Mouse (Mus musculus) megakaryocyte, adult 5-6 weeks (primary cell): ENCODE results near the gene Krt18. TPM values are rescaled to one million over a fixed set of nuclear protein-coding genes. Genes with fewer than 3 reads are reported as not detected.
A peak's percentile ranks its signal among the peaks of the same experiment; 100 is the strongest.
"Not testable (repeated sequence)": the region's sequence is repeated elsewhere in the genome, so short reads cannot be mapped to it uniquely, and the experiment has no call there.

Experiments
- ATAC-seq: 2 replicates; pipeline ENCODE4 v1.8.0; 2016; ENCODE audit warnings: mild to moderate bottlenecking, inconsistent platforms; ENCODE audit not compliant: poor library complexity, severe bottlenecking
- total RNA-seq, 2 experiments: library from RNA; stranded (forward) in 1 of 2; stranded (reverse) in 1 of 2; fragments of 153-499, 151-499 nt in 1 of 2; fragments of 221-1000, 200-1000 nt in 1 of 2; gene quantifications; 2 replicates each; pipeline versions ENCODE4 v1.2.3 to v1.2.4; 2015 to 2017

The Krt18 gene
- total RNA-seq, 2 experiments from 2014 or later = 0.22 to 1.7 TPM

DNA sequence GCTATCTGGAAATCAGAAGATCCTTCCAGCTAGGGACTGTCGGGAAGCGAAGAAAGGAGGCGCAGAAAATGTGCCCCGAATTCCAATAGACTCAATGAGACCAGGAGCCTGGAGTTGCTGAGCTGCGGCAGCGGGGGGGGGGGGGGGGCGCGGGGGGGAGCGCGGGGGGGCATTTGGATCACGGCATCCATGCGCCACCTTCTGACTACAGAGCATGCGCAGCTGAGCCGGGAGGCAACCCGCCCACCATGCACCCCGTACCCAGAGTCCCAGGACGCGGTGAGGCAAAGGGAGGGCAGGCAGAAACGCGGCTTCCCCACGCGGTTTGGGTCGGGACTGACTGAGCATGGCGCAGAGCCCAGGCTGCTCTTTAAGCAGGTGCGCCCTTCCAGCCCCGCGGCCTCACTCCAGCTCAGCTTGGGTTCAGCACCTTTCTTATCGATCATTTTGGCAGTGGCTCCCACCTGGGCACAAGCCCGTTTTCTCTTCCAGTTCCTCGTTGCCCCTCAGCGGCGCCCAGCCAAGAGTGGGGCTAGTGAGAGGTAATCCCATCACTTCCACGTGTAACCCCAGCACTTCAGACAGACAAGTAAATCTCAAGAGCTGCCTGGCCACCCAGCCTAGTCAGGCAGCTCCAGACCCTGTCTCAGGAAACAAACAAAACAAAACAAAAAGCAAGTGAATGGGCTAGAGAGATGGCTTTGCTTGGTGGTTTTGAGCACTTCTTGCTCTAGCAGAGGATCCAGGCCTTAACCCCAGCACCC is 24.1 kb downstream of the Krt18 start:
- peak; percentile 47; the same call in 1 of the 2 replicates for ATAC-seq

DNA sequence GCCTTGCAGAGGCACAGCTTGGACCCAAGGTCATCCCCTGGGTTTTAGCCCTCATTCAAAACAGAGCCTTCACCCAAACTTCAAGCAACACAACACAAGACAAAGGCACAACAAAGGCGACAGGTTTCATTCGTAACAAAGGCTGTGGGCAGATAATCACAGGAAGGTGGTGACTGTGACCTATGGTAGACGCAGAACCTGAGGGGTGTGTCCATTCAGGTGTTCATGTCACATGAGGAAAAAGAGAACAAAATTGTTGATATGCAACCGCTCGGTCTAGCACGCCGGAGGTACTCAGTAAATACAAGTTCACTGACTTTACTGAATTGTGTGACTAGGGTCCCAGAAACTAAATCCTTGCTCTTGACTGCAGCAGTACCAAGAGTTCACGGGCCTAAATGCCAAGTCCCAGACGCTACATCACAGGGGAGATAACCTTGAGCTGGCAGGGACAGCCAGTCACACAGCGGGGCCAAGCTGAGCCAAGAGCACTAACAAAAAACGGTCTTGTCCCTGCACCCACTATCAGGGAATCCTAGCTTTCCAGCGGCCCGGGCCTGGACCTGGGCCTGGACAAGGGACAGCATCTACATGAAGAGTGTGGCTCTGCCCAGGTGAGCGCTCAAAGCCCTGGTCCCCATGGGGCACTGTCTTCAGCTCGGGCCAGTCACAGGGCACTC is 28.7 kb downstream of the Krt18 start:
- ATAC-seq = no peak

DNA sequence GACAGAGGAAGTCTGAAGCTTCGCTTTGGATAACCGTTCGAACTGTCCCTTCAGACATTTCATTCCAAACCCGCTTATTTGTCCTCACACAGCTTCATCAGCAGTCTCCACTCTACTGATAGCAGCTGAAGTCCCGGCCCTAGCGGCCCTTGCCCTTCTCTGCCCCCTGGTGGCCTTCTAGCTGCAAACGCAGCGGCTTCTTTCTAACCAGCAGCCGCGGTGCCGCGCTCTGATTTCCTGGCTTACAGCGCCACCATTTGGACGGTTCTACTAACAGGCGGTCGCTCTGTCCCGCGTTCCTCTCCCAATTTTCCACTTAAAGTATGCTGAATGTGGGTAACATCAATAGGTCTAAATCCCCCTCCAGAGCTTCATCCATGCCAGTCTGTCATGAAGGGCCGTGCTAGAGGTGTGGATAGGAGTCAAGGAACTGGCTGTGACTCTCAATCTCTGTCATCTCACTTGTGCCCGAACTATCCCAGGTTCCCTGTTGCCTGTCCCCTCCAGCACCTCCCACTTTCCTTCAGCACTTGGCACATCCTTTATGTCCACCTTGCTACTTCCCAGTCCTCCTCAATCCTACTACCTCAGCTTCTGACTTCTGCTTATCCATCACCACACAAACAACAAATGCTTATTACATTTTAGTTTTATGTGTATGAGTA is 37.8 kb downstream of the Krt18 start:
- peak; percentile 100 for ATAC-seq

DNA sequence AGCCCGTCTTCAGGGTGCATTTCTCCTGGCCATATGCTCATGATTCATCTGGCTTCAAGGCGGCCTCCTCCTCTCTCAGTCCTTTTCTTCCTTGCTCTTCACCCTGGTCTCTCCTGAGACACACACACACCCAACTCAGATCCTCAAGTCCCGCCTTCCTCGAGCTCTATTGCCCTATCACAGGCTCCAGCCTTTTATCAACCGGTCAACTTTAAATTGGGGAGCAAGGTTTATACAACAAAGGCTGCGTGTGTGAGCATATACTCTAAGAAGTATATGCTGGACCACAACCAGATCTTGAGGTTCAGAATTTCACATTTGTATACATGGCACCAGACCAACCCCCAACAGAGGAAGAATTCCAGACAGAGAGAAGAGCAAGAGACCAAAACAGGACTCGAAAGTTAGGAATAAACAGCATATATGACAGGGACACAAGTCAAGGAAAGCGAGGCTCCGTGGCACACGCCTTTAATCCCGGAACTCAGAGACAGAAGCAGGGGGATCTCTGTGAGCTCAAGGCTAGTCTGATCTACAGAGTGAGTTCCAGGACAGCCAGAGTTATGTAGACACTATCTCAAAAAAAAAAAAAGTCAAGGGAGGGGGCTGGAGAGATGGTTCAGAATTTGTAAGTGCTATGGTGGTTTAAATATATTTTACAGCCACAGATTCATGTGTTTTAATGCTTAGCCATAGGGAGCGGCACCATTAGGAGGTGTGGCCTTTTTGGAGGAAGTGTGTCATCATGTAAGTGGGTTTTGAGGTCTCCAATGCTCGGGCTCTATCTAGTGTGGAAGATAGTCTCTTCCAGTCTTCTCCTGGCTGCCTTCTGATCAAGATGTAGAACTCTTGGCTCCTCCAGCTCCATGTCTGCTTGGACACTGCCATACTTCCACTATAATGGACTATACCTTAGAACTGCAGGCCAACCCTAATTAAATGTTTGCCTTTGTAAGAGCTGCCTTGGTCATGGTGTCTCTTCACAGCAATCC is 42.8 kb downstream of the Krt18 start:
- no peak for ATAC-seq

DNA sequence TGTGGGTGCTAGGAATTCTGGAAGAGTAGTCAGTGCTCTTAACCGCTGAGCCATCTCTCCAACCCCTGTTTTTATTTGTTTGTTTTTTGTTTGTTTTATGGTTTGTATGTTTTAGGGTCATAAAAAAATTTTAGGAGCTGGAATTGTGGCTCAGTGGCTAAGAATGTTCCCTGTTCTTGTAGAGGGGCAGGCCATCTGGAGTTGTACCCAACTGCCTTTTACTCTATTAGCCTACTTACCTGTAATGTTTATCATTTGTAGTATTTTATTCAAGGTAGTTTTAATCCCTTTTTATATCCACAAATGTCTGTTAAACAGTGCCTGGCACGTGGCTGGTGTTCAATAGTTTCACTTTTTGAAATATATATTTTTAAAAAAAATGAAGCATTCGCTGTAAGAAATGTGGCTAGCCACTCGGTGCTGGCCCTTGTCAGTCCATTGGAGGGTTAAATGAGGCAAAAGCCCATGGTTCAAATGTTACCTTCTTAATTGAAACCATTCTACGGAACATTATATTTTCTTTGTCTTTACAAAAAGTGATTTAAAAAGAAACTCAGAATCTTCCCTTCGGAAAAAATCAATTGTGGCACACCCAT is 45.1 kb downstream of the Krt18 start:
- ATAC-seq = no peak

DNA sequence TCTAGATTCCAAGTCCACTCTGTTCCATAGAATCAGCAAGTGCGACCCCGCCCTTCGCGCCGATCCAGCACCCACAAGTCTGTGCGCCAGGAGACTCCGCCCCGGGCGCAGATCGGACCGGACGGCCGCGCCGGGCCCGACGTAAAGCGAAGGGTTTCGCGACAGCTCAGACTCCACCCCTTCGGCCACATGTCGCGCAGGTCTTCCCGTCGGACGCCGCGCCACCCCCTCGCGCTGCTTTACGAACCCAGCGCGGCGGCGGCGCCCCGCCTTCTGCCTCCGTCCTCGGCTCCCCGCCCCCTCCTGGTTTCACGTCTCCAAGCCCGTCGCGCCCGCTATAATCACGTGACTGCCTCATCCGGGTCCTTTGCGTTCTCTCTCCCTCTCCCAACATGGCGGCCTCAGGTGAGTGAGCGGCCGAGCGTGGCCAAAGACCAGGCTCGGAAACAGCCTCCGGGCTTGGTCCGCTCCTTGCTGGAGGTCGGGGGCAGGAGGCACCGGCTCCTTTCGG is 45.6 kb downstream of the Krt18 start, which contains the start of gene Eif4b:
Eif4b (plus strand) TSS at position 215 of the 511 bp plus-strand sequence.
- peak; percentile 98 for ATAC-seq

DNA sequence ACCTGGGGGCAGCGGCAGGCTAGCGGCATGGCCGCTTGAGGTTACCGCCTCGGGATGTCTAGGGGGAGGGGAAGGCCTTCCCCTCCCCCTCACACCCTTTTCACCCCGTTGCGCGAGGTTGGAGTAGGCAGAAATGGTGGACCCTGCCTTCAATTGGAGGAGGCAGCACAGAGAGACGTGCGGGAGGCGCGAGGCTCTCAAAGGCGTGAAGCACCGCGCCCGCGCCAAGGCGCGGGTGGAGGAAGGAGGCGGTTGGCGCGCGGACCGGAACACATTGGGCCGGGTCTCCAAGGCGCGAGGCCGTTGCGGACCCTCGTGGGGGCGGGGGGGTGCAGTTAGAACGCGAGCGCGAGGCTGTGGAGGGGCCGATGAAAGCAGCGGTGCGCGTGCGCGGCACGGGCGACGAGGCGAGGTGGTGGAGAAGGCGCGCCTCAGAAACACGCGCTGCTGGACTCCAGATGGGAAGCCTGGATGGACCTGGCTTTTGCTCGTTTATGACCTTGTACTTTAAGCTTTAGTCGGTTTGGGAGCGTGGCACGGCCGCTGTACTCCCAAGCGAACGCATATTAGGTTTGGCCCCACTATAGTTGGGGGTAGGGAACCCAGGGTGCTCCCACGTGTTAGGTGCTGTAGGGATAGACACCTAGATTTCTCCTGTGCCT is 46.2 kb downstream of the Krt18 start:
- peak; percentile 14 for ATAC-seq

DNA sequence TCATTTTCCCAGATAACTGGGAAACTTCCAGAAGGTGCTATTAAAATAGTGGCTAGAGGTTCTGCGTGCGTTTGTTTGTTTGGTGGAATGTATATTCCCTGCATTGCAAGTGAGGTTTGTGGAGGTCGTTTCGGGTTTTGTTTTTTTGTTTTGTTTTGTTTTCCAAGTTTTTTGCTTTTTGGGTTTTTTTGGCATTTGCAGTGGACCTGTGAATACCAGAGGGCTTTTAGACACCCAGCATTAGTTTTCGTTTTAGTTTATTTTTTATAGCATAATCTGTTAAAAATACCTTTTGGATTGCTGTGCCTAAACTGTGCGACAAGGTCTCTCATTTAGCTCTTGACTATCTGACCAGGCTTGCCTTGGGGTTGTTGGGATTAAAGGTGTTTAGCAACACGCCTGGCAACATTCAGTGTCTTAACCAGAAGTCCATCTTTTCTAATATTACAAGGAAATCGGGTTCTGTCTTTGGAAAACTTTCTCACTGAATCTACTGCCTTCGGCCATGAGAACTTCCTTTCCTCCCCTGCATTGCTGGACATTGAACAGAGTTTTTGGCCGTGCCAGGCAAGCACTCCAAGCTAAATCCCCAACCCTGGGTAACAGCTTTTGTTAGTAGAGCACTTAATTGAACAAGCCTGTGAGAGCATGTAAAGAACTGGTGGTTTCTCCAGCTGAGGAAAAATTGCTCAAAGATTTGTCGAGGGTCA is 47.1 kb downstream of the Krt18 start:
- ATAC-seq = no peak

DNA sequence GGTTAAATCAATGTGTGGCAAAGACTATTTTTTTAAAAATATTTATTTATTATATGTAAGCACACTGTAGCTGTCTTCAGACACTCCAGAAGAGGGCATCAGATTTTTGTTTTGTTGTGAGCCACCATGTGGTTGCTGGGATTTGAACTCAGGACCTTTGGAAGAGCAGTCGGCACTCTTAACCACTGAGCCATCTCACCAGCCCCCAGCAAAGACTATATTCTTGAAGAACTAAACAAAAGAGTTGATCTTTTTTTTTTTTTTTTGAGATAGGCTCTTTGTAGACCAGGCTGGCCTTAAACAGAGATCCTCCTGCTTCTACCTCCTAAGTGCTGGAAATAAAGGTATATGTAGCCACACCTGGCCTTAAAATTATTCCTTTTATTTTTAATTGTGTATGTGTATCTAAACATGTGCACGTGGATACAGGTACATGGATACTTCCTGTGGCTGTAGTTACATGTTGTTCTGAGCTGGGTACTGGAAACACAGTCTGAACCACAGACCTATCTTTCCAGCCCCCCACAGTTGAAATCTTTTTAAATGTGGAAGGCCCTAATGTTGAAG is 49.2 kb downstream of the Krt18 start:
- ATAC-seq = no peak

DNA sequence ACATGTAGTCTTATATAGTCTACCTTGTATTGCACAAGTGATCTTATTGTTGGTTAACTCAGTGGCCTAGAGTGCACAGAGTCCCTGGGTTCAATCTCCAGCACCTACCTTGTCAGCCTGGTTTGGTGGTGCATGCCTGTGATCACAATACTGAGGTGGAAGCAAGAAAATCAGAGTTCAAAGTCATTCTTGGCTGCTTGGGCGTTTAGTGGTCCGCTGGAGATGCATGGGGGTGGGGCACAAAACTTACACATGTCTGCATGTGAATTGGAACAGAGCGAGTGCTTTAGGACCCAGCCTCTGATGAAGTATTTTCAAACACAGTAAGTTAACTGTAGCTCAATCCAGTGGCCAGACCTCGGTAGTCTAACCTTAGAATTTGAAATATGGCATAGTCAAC is 51.2 kb downstream of the Krt18 start:
- no peak for ATAC-seq

DNA sequence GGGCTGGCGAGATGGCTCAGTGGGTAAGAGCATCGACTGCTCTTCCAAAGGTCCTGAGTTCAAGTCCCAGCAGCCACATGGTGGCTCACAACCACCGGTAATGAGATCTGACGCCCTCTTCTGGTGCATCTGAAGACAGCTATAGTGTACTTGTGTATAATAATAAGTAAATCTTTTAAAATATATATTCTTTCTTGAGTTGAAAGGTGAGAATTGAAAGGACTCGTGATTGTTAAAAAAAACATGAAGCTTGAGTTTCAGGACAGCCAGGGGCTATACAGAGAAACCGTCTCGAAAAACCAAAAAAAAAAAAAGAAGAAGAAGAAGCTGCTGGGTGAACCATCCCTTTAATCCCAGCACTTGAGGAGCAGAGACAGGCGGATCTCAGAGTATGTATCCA is 51.9 kb downstream of the Krt18 start:
- ATAC-seq = not testable (repeated sequence)

DNA sequence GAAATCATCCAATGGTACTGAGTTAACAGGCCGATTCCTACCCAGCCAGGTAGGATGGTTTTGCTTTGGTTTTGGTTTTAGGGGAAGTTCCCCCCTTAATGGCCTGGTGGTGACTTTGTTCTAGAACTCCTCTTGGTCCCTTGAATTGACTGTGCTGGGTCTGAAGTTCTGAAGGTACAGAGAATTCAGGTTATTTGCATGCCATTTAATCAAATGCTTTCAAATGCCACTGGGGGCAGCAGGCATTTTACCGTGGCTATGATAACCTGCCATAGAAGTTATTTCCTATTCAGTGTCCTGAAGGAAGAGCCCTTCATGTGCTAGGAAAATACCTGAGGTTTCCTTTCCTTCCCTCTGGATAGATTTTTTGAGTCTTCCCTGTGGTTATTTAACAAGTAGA is 52.4 kb downstream of the Krt18 start:
- ATAC-seq = no peak

Other genes with a start within 250 kb of the Krt18 start
- not detected in 2 replicates for gene Krt72, start 241.7 kb upstream of the Krt18 start, total RNA-seq (2015)
- gene Krt72, start 241.7 kb upstream of the Krt18 start, total RNA-seq (2017) = not detected in 2 replicates
- gene Krt73, start 225.8 kb upstream of the Krt18 start, total RNA-seq (2015) = not detected in 2 replicates
- gene Krt73, start 225.8 kb upstream of the Krt18 start, total RNA-seq (2017) = not detected in 2 replicates
- gene Krt2, start 210.0 kb upstream of the Krt18 start, total RNA-seq (2015) = not detected in 2 replicates
- not detected in 2 replicates for gene Krt2, start 210.0 kb upstream of the Krt18 start, total RNA-seq (2017)
- not detected in 2 replicates for gene Krt1, start 177.4 kb upstream of the Krt18 start, total RNA-seq (2015)
- not detected in 2 replicates for gene Krt1, start 177.4 kb upstream of the Krt18 start, total RNA-seq (2017)
- gene Krt77, start 158.5 kb upstream of the Krt18 start, total RNA-seq (2015) = not detected in 2 replicates
- gene Krt77, start 158.5 kb upstream of the Krt18 start, total RNA-seq (2017) = 0.11 TPM in 1 of 2 replicates, not detected in the other
- gene Krt76, start 135.3 kb upstream of the Krt18 start, total RNA-seq (2015) = not detected in 2 replicates
- gene Krt76, start 135.3 kb upstream of the Krt18 start, total RNA-seq (2017) = not detected in 2 replicates
- gene Krt4, start 103.4 kb upstream of the Krt18 start, total RNA-seq (2015) = not detected in 2 replicates
- not detected in 2 replicates for gene Krt4, start 103.4 kb upstream of the Krt18 start, total RNA-seq (2017)
- not detected in 2 replicates for gene Krt79, start 87.9 kb upstream of the Krt18 start, total RNA-seq (2015)
- gene Krt79, start 87.9 kb upstream of the Krt18 start, total RNA-seq (2017) = not detected in 2 replicates
- not detected in 2 replicates for gene Krt78, start 73.9 kb upstream of the Krt18 start, total RNA-seq (2015)
- not detected in 2 replicates for gene Krt78, start 73.9 kb upstream of the Krt18 start, total RNA-seq (2017)
- not detected in 2 replicates for gene Krt8, start 23.7 kb upstream of the Krt18 start, total RNA-seq (2015)
- not detected in 2 replicates for gene Krt8, start 23.7 kb upstream of the Krt18 start, total RNA-seq (2017)
- gene Eif4b, start 45.6 kb downstream of the Krt18 start, total RNA-seq (2015) = 78.2 and 82.3 TPM in 2 replicates
- 199 and 204 TPM in 2 replicates for gene Eif4b, start 45.6 kb downstream of the Krt18 start, total RNA-seq (2017)
- 0.32 and 1.9 TPM in 2 replicates for gene Tns2, start 72.2 kb downstream of the Krt18 start, total RNA-seq (2015)
- gene Tns2, start 72.2 kb downstream of the Krt18 start, total RNA-seq (2017) = 0.07 TPM in 1 of 2 replicates, not detected in the other
- gene Spryd3, start 108.1 kb downstream of the Krt18 start, total RNA-seq (2015) = 6.1 and 7.5 TPM in 2 replicates
- 20.6 and 22.6 TPM in 2 replicates for gene Spryd3, start 108.1 kb downstream of the Krt18 start, total RNA-seq (2017)
- 1.3 TPM in 1 of 2 replicates, not detected in the other for gene Igfbp6, start 116.2 kb downstream of the Krt18 start, total RNA-seq (2015)
- gene Igfbp6, start 116.2 kb downstream of the Krt18 start, total RNA-seq (2017) = not detected in 2 replicates
- 0.78 and 0.82 TPM in 2 replicates for gene Soat2, start 122.3 kb downstream of the Krt18 start, total RNA-seq (2015)
- gene Soat2, start 122.3 kb downstream of the Krt18 start, total RNA-seq (2017) = 0.89 and 1.1 TPM in 2 replicates
- 27.7 and 38.0 TPM in 2 replicates for gene Zfp740, start 175.1 kb downstream of the Krt18 start, total RNA-seq (2015)
- gene Zfp740, start 175.1 kb downstream of the Krt18 start, total RNA-seq (2017) = 39.9 and 48.4 TPM in 2 replicates
- 5.6 and 9.3 TPM in 2 replicates for gene Csad, start 176.5 kb downstream of the Krt18 start, total RNA-seq (2015)
- 8.6 and 15.4 TPM in 2 replicates for gene Csad, start 176.5 kb downstream of the Krt18 start, total RNA-seq (2017)
- gene Itgb7, start 203.8 kb downstream of the Krt18 start, total RNA-seq (2015) = 638 and 660 TPM in 2 replicates
- gene Itgb7, start 203.8 kb downstream of the Krt18 start, total RNA-seq (2017) = 1,192 and 1,305 TPM in 2 replicates
- 34.6 and 39.9 TPM in 2 replicates for gene Rarg, start 229.3 kb downstream of the Krt18 start, total RNA-seq (2015)
- 30.8 and 31.9 TPM in 2 replicates for gene Rarg, start 229.3 kb downstream of the Krt18 start, total RNA-seq (2017)
- not detected in 2 replicates for gene Gm9918, start 242.4 kb downstream of the Krt18 start, total RNA-seq (2015)
- not detected in 2 replicates for gene Gm9918, start 242.4 kb downstream of the Krt18 start, total RNA-seq (2017)